Mouse (Mus musculus): ENCODE results near the gene Dab1. TPM values are rescaled to one million over a fixed set of nuclear protein-coding genes. Genes with fewer than 3 reads are reported as not detected.

Dab1 gene
- polyA plus RNA-seq, 1 experiment, result 1.5 TPM

- Histone ChIP-seq H3K4me1 (ENCODE audit: control insufficient read depth, insufficient read depth, low read length) (no peaks in the 10 kb centered on the region), H3K27ac (ENCODE audit: control insufficient read depth, insufficient read depth, low read depth, low read length, poor library complexity) (no peak overlapping the region), H3K4me3 (replicated peaks; ENCODE audit: control insufficient read depth, low read depth, low read length) (no peak overlapping the region)
- no peak for TF ChIP-seq POLR2A (IDR thresholded peaks at IDR 0.05; ENCODE audit: borderline replicate concordance, control insufficient read depth, low read depth, low read length)
- no peak for TF ChIP-seq CTCF (IDR thresholded peaks at IDR 0.05; ENCODE audit: control insufficient read depth, insufficient read depth, low read length)
- WGBS, result 15% methylated on average over 7 of the region's 7 CpGs
These were observed 749.9 kb downstream of the Dab1 start for GRCm38 (mm10) chr4:104369091-104369490.

GRCm38 (mm10) chr4:104371136-104371535, 752.0 kb downstream of the Dab1 start:
- TF ChIP-seq POLR2A (IDR thresholded peaks at IDR 0.05; ENCODE audit: borderline replicate concordance, control insufficient read depth, low read depth, low read length) (no peak), CTCF (IDR thresholded peaks at IDR 0.05; ENCODE audit: control insufficient read depth, insufficient read depth, low read length) (no peak)
- Histone ChIP-seq H3K4me1 (ENCODE audit: control insufficient read depth, insufficient read depth, low read length) (no peaks in the 10 kb centered on the region), H3K4me3 (replicated peaks; ENCODE audit: control insufficient read depth, low read depth, low read length) (no peak overlapping the region), H3K27ac (ENCODE audit: control insufficient read depth, insufficient read depth, low read depth, low read length, poor library complexity) (no peak overlapping the region)
- 69% methylated on average over 8 of the region's 8 CpGs for WGBS

- TF ChIP-seq POLR2A (IDR thresholded peaks at IDR 0.05; ENCODE audit: borderline replicate concordance, control insufficient read depth, low read depth, low read length), result no peak
- TF ChIP-seq CTCF (IDR thresholded peaks at IDR 0.05; ENCODE audit: control insufficient read depth, insufficient read depth, low read length), result no peak
- WGBS, result 85% methylated on average over 1 of the region's 1 CpGs
These were observed 755.0 kb downstream of the Dab1 start for GRCm38 (mm10) chr4:104374191-104374590.

GRCm38 (mm10) chr4:104384704-104385103, 765.5 kb downstream of the Dab1 start:
- Histone ChIP-seq H3K4me1 (ENCODE audit: control insufficient read depth, insufficient read depth, low read length) (no peaks in the 10 kb centered on the region), H3K27ac (ENCODE audit: control insufficient read depth, insufficient read depth, low read depth, low read length, poor library complexity) (no peak overlapping the region), H3K4me3 (replicated peaks; ENCODE audit: control insufficient read depth, low read depth, low read length) (no peak overlapping the region)
- WGBS, result 67% methylated on average over 7 of the region's 7 CpGs
- TF ChIP-seq POLR2A (IDR thresholded peaks at IDR 0.05; ENCODE audit: borderline replicate concordance, control insufficient read depth, low read depth, low read length), result no peak
- TF ChIP-seq CTCF (IDR thresholded peaks at IDR 0.05; ENCODE audit: control insufficient read depth, insufficient read depth, low read length), result no peak

More at GRCm38 (mm10) chr4:104374191-104374590, 755.0 kb downstream of the Dab1 start:
- Histone ChIP-seq H3K4me3 (replicated peaks; ENCODE audit: control insufficient read depth, low read depth, low read length) (no peak overlapping the region), H3K27ac (ENCODE audit: control insufficient read depth, insufficient read depth, low read depth, low read length, poor library complexity) (no peak overlapping the region), H3K4me1 (ENCODE audit: control insufficient read depth, insufficient read depth, low read length) (no peaks in the 10 kb centered on the region)

GRCm38 (mm10) chr4:104385272-104385671, 766.1 kb downstream of the Dab1 start:
- TF ChIP-seq CTCF (IDR thresholded peaks at IDR 0.05; ENCODE audit: control insufficient read depth, insufficient read depth, low read length) (no peak), POLR2A (IDR thresholded peaks at IDR 0.05; ENCODE audit: borderline replicate concordance, control insufficient read depth, low read depth, low read length) (no peak)
- Histone ChIP-seq H3K4me3 (replicated peaks; ENCODE audit: control insufficient read depth, low read depth, low read length) (no peak overlapping the region), H3K4me1 (ENCODE audit: control insufficient read depth, insufficient read depth, low read length) (no peaks in the 10 kb centered on the region), H3K27ac (ENCODE audit: control insufficient read depth, insufficient read depth, low read depth, low read length, poor library complexity) (no peak overlapping the region)
- WGBS, result 55% methylated on average over 5 of the region's 5 CpGs

GRCm38 (mm10) chr4:104395515-104395914, 776.4 kb downstream of the Dab1 start:
- 72% methylated on average over 3 of the region's 3 CpGs for WGBS
- Histone ChIP-seq H3K4me3 (replicated peaks; ENCODE audit: control insufficient read depth, low read depth, low read length) (no peak overlapping the region), H3K4me1 (ENCODE audit: control insufficient read depth, insufficient read depth, low read length) (no peaks in the 10 kb centered on the region), H3K27ac (ENCODE audit: control insufficient read depth, insufficient read depth, low read depth, low read length, poor library complexity) (no peak overlapping the region)
- TF ChIP-seq POLR2A (IDR thresholded peaks at IDR 0.05; ENCODE audit: borderline replicate concordance, control insufficient read depth, low read depth, low read length) (no peak), CTCF (IDR thresholded peaks at IDR 0.05; ENCODE audit: control insufficient read depth, insufficient read depth, low read length) (no peak)

GRCm38 (mm10) chr4:104396095-104396494, 776.9 kb downstream of the Dab1 start:
- no peak overlapping the region for H3K27ac ChIP-seq (ENCODE audit: control insufficient read depth, insufficient read depth, low read depth, low read length, poor library complexity)
- no peak overlapping the region for H3K4me3 ChIP-seq (replicated peaks; ENCODE audit: control insufficient read depth, low read depth, low read length)
- TF ChIP-seq POLR2A (IDR thresholded peaks at IDR 0.05; ENCODE audit: borderline replicate concordance, control insufficient read depth, low read depth, low read length) (no peak), CTCF (IDR thresholded peaks at IDR 0.05; ENCODE audit: control insufficient read depth, insufficient read depth, low read length) (no peak)
- H3K4me1 ChIP-seq (ENCODE audit: control insufficient read depth, insufficient read depth, low read length), result no peaks in the 10 kb centered on the region
- 86% methylated on average over 5 of the region's 5 CpGs for WGBS

- Histone ChIP-seq H3K4me3 (replicated peaks; ENCODE audit: control insufficient read depth, low read depth, low read length) (no peak overlapping the region), H3K27ac (ENCODE audit: control insufficient read depth, insufficient read depth, low read depth, low read length, poor library complexity) (no peak overlapping the region), H3K4me1 (ENCODE audit: control insufficient read depth, insufficient read depth, low read length) (no peaks in the 10 kb centered on the region)
- WGBS, result 76% methylated on average over 9 of the region's 9 CpGs
- no peak for TF ChIP-seq POLR2A (IDR thresholded peaks at IDR 0.05; ENCODE audit: borderline replicate concordance, control insufficient read depth, low read depth, low read length)
- no peak for TF ChIP-seq CTCF (IDR thresholded peaks at IDR 0.05; ENCODE audit: control insufficient read depth, insufficient read depth, low read length)
These were observed 780.1 kb downstream of the Dab1 start for GRCm38 (mm10) chr4:104399106-104399730.

GRCm38 (mm10) chr4:104404099-104404498, 784.9 kb downstream of the Dab1 start:
- no peak overlapping the region for H3K27ac ChIP-seq (ENCODE audit: control insufficient read depth, insufficient read depth, low read depth, low read length, poor library complexity)
- H3K4me3 ChIP-seq (replicated peaks; ENCODE audit: control insufficient read depth, low read depth, low read length), result no peak overlapping the region
- no peaks in the 10 kb centered on the region for H3K4me1 ChIP-seq (ENCODE audit: control insufficient read depth, insufficient read depth, low read length)
- TF ChIP-seq POLR2A (IDR thresholded peaks at IDR 0.05; ENCODE audit: borderline replicate concordance, control insufficient read depth, low read depth, low read length) (no peak), CTCF (IDR thresholded peaks at IDR 0.05; ENCODE audit: control insufficient read depth, insufficient read depth, low read length) (no peak)
- 78% methylated on average over 5 of the region's 5 CpGs for WGBS
